Mouse (Mus musculus) right cerebral cortex, postnatal 14 days (tissue): ENCODE data around the gene Gm11077.

ENCODE experiments used
- DNase-seq: peaks from one replicate; pipeline ENCODE4 v3.0.0; 2022

The Gm11077 gene

GRCm38 (mm10) chr6:140729272-140729671, at the start of gene Gm11077:
Gene Gm11077, plus strand, starts transcription at chr6:140729284.
- DNase-seq: no peak

GRCm38 (mm10) chr6:140680713-140681112, 48.4 kb upstream of the Gm11077 start:
- no peak for DNase-seq

GRCm38 (mm10) chr6:140682829-140683228, 46.3 kb upstream of the Gm11077 start:
- no peak for DNase-seq

GRCm38 (mm10) chr6:140684403-140684802, 44.7 kb upstream of the Gm11077 start:
- DNase-seq: no peak

DNA sequence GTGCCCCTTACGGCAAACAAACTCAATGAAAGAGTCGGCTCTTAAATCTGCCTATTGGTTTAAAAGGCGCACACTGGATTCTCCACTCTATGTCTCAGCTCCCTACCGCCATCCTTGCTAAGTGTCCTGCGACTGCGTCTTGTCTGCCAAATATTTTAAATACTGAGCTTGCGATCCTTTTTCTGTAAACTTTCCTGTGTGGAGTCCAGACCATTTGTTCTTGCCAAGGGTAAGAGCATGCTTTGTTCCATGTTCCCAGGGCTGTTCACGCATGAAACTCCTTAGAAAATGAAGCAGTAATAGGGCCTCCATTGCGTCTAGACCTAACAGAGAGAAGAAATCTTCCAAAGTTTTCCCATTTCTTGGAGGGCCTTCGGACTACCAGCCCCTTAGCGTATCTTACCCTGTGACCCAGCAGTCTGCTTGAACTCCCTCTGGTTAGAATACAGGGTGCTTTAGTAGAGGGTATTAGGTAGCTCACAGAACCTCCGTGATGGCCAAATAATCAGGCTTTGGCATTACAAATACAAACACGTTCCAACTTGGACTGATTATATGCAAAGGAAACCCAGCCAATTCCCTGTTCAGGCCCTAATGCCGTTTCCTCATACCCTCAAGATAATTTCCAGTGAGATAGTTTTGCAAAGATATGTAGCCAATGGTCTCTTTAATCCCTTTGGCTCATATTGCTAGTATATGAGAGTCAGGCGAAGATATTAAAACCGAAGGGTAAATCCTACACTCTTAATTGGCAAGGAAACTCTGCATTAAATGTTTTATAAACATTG, 39.3 kb upstream of the Gm11077 start:
- DNase-seq: no peak

DNA sequence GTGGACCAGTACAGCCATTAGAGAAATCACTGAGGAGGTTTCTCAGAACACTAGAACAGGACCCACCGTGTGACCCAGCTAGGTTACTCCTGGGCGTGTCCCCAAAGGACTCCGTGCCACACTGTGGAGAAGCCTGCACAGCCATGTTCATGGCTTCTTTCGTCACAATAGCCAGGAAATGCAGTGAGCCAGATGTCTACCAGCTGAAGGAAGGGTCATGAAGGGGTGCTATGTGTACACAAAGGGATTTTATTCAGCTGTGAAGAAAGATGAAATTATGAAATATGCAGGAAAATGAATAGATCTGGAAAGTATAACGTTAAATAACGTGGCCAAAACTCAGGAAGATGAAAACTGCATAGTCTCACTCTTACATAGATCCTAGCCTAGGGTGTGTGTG, 36.9 kb upstream of the Gm11077 start:
- no peak for DNase-seq

GRCm38 (mm10) chr6:140696192-140696879, 32.7 kb upstream of the Gm11077 start:
- DNase-seq: no peak

DNA sequence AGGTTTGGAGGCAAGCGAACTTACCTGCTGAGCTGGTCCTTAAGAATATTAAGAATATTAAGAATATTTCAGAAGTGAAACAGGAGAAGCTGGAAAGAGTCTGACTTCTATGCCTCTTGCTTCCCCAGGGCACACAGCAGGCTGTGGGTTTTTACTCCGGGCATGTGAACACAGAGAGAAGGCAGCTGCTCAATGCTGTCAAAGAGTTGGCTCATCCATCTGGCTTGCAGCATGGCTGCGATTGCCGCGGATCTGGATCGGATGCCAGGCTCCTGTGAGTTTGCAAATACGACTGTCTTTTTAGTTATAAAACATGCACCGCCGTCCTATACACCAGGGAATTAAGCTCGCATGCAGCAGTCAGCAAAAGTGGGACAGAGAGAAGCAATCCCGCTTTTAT, 31.1 kb upstream of the Gm11077 start:
- peak; percentile 48 for DNase-seq

- DNase-seq: no peak
Measured at GRCm38 (mm10) chr6:140698596-140698995, 30.5 kb upstream of the Gm11077 start.

- no peak for DNase-seq
Measured at GRCm38 (mm10) chr6:140701259-140701658, 27.8 kb upstream of the Gm11077 start.

GRCm38 (mm10) chr6:140705132-140705531, 24.0 kb upstream of the Gm11077 start:
- DNase-seq: no peak

DNA sequence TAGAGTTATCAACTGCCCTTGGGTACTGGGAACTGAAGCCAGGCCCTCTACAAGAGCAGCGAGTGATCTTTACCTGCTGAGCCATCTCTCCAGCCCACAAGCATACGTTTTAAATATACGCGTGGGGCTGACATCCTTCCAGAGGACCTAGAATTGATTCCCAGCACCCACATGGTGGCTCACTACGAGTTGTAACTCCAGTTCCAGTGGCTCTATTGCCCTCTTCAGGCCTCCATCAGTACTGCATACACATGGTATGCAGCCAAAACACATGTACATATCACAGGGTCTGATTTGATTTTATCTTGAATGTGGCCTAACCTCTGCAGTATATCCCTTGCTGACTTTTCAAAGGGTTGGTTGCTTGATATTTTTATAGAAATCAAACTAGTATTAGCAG, 23.0 kb upstream of the Gm11077 start:
- no peak for DNase-seq

DNA sequence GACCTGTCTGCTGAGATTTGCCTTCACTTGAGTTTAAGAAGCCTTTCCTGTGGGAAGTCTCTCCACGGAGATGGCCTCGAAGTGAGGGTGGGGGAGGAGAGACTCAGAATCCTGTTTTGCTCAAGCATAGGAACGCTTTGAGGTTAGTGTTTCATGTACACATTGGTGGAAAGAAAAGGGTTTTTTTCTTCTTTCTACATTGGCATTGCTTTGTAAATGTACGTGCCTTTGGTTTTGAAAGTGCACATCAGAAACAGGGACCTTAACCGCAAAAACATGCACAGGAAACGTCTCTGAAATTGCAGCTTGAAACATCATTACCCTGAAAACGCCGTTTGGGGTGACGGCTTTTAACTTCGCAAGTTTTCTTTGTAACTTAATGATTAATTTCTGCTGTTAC, 21.0 kb upstream of the Gm11077 start:
- DNase-seq: no peak

DNA sequence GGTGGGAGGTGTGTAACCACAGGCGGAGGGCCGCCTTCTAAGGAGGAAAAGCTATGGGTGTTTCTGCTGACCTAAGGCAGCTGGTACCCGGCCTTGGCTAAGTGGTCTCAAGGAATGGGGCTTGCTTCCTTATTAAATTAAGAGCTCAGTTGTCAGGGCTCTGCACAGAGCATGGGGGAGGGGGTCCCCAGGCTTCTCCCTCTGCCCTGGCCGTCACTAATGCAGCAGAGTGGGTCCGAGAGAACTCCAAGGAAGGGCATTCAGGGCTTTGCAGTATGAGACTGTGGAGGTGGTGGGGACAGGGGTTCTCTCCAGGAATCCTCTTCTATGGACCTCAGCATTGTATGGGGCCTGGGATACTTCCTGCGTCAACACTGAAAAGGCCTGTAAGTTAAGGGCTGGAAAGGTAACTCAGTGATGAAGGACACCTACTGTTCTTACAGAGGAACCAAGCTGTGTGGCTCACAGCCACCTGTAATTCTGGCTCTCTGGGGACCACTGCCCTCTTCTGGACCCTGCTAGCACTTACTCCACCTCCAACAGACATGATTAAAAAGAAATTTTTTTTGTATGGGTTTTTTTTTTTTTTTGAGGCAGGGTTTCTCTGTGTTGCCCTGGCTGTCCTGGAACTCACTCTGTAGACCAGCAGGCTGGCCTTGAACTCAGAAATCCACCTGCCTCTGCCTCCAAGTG, 19.5 kb upstream of the Gm11077 start:
- no peak for DNase-seq

DNA sequence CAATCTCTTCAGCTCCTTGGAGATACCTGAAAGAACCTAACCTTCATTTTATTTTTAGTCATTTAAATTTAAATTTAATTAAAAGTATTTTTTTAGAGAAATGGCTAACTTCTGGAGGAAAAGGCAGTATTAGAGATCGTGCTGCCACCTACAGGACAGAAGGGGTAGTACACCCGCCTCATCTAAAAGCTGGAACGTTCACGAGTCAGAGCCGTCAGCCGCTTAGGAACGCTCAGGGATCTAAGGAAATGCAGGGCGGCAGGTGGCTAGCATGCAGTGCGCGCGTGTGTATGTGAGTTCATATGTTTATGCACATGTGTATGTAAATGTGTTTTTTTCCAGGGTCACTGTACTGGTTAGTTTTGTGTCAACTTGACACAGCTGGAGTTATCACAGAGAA, 16.3 kb upstream of the Gm11077 start:
- DNase-seq: peak; percentile 75

DNA sequence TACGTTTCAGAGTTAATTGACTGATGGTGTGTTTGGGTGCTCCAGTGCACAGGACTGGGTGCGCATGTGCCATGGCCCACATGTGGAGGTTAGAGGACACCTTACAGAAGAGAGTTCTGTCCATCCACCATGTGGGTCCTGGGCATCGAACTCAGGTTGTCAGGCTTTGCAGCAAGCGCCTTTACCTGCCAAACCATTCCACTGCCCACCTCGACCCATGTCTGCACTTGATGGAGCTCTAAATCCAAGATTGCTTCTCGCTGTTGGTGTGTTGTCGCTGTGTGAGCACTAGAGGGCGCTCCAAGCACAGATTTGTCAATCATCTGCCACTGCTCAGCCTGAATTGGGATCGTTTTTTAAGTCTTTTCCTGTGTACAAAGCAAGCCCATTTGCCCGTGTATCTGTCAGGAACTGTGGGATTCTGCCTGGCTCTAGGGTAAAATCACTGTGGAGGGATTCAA, 14.1 kb upstream of the Gm11077 start:
- peak; percentile 70 for DNase-seq

DNA sequence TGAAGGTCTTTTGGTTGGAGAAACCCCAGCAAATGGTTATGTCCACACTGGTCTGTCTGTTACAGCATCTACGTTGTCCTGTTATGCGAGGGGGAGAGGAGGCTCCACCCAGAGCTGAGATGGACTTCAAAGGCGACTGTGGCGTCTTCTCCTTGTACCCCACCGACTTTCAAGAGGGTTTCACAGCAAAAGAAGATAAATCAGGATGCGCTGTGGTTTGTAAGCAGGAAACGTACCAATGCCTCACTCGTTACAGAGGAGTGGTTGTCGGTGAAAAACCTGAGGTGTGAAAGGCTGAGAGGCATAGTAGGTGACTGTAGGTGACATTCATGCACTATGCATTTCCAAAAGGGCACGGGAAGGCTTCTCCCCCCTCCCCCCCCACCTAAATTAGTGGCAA, 7.0 kb upstream of the Gm11077 start:
- DNase-seq: no peak

DNA sequence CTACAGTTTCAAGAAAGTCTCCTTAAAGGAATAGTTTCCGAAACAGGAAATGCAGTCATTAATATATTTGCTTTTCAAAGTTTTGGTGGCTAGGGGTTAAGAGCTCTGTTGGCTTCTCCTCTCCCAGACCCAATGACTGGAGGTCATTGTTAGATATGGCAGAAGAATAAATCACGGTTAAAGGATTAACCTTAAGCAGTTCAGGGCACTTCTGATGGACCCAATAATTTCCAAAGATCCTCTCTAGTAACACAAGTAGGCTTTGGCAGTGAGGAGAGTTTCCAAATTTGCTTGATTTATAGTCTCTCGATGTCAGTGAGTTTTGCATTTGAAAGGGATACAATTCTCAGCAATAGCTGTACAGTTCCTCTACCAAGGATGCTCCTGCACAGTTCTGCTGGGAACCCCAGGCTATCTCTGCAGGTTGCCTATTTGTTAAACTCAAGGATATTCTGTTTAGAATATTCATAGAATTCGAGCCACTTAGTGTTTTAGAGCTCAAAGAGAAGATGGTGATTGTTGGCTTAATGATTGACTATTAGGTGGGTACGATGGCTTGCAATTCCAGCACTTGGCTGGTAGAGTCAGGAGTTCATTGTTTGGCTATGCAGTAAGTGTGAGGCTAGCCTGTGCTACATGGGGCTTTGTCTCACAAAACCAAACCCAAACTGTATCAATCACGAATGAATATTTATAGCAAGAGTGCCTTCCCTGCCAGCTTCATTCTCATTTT, 1.8 kb downstream of the Gm11077 start:
- DNase-seq: no peak

- DNase-seq: no peak
Measured at GRCm38 (mm10) chr6:140731402-140731730, 2.3 kb downstream of the Gm11077 start.

- DNase-seq: peak; percentile 22
Measured at GRCm38 (mm10) chr6:140732971-140733640, 4.0 kb downstream of the Gm11077 start.

GRCm38 (mm10) chr6:140733641-140733986, 4.5 kb downstream of the Gm11077 start:
- peak; percentile 12 for DNase-seq

DNA sequence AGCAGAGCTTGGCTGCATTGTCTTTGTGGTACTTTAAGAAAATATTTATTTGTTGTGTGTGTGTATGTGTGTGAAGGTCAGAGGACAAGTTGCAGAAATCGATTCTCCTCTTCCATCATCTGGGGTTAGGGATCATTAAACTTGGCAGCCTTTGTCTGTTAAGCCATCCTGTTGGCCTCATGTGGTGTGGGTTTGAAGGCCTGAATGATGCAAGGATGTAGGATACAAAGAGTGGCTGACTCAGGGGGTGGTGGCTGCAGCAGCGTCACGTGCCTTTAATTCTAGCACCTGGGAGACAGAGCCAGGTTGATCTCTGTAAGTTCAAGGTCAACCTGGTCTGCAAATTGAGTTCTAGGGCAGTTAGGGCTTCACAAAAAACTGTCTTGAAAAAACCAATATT, 16.5 kb downstream of the Gm11077 start:
- no peak for DNase-seq

GRCm38 (mm10) chr6:140747591-140747990, 18.5 kb downstream of the Gm11077 start:
- no peak for DNase-seq
